Mouse (Mus musculus): Measurements from ENCODE around the gene Olfr557. TPM values are rescaled to one million over a fixed set of nuclear protein-coding genes. Genes with fewer than 3 reads are reported as not detected.
A peak's percentile ranks its signal among the peaks of the same experiment; 100 is the strongest.

Olfr557 gene
- not detected in 2 replicates for polyA plus RNA-seq (2014; fragmentation: Nextera tagmentation; extraction: Ambion mirVana)

DNA sequence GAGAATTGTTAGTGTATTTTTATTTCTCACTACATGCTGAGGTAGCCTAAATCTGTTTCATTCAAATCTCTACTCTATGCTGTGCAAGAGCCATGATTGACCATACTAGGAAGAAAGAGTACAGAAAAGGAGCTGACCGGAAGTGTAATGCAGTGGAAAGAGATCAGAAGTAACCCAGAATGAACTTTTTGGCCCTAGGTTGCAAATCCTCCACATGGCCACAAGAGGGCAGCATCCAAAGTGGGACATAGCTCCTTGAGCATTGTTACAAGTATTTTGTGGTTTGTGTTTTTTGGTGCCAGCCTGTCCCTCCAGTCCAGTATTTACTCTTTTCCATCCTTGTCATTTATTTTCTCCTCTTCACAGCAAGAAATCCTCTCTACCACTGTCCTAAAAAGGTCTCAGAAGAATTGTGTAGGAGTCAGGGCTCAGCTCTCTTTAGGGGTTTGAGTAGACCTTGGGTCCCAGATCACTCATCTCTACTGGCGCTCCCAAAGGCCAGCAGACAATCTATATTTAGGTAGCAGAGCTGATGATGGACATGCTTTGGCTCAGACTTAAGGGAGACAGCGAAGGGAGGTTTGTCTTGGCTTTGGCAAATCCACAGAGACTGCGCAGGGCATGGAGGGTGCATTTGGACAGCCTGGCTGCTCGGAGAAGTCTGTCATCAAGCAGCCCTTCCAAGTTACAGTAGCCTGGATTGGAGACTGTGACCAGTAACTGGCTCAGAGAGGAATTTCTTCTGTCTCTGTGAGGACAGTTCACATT is at the start of gene Olfr557:
Gene Olfr557, plus strand, starts transcription at position 553 of the 768 bp plus-strand sequence.
- H3K27ac ChIP-seq (ENCODE audit: low read depth, low read length): no peak within 1 kb of the TSS
- H3K9ac ChIP-seq (ENCODE audit: low read depth, low read length): no peak within 1 kb of the TSS
- no peak within 1 kb of the TSS for H3K4me3 ChIP-seq (ENCODE audit: low read depth, low read length)
- no peaks in the 10 kb centered on the region for H3K36me3 ChIP-seq (ENCODE audit: control insufficient read depth, insufficient read depth, low read length)
- DNase-seq (ENCODE audit: low spot score) (peak; percentile 63), ATAC-seq (ENCODE audit: low FRiP score) (no peak)
- H3K9me3 ChIP-seq (ENCODE audit: control insufficient read depth, low read length): no peaks in the 10 kb centered on the region
- no peaks in the 10 kb centered on the region for H3K27me3 ChIP-seq (ENCODE audit: control insufficient read depth, insufficient read depth, low read length)
- no peaks in the 10 kb centered on the region for H3K4me1 ChIP-seq (replicated peaks; ENCODE audit: control insufficient read depth, insufficient read depth, low read length)
- H3K4me2 ChIP-seq (replicated peaks; ENCODE audit: low read depth, low read length): no peak within 1 kb of the TSS
- WGBS: 78% methylated on average over 5 of the region's 5 CpGs

DNA sequence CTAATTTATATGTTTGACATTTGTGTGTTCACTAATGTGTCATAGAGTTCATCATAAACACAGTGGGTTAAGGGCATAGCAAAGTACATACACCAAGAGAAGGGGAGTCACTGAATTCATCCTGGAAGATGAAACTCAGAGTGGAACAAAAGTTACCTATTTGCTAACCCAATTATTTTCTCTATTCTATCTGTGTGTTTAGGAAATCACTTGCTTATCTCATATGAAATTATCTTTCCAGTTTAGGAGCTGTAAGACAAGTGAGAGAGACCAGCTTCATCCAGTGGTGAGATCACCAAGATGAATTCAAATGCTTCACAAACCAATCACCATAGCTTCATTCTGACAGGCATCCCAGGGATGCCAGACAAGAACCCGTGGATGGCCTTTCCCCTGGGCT is 37.2 kb upstream of the Olfr557 start, which contains the start of gene Olfr555:
Gene Olfr555, plus strand, starts transcription at position 301 of the 400 bp plus-strand sequence.
- Histone ChIP-seq H3K9ac (ENCODE audit: low read depth, low read length) (no peak within 1 kb of the TSS), H3K4me2 (replicated peaks; ENCODE audit: low read depth, low read length) (no peak within 1 kb of the TSS), H3K36me3 (ENCODE audit: control insufficient read depth, insufficient read depth, low read length) (no peaks in the 10 kb centered on the region), H3K4me3 (ENCODE audit: low read depth, low read length) (no peak within 1 kb of the TSS), H3K4me1 (replicated peaks; ENCODE audit: control insufficient read depth, insufficient read depth, low read length) (no peaks in the 10 kb centered on the region), H3K9me3 (ENCODE audit: control insufficient read depth, low read length) (no peaks in the 10 kb centered on the region), H3K27ac (ENCODE audit: low read depth, low read length) (no peak within 1 kb of the TSS), H3K27me3 (ENCODE audit: control insufficient read depth, insufficient read depth, low read length) (no peaks in the 10 kb centered on the region)
- 79% methylated on average over 1 of the region's 1 CpGs for WGBS
- DNase-seq (ENCODE audit: low spot score): no peak
- ATAC-seq (ENCODE audit: low FRiP score): no peak

DNA sequence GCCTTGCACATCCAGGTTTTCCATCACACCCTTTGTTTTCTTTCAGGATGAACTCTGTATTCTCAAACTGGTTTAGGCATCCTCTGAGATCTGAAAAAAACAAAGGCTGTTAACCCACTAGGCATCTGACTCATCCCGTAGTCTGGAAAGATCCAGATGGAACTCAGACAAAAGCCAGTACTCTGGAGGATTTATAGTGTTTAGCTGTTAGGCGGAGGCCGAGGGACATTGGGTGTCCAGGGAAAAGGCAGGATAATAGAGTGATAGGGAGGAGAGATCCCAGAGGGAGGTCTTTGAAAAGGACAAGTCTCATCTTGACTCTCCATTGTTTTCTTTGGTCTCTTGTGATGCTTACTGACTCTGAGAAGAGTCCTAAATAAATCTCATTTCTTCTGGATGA is 31.1 kb upstream of the Olfr557 start, which contains the start of gene Olfr556:
Gene Olfr556, plus strand, starts transcription at position 301 of the 400 bp plus-strand sequence.
- Histone ChIP-seq H3K27ac (ENCODE audit: low read depth, low read length) (no peak within 1 kb of the TSS), H3K36me3 (ENCODE audit: control insufficient read depth, insufficient read depth, low read length) (no peaks in the 10 kb centered on the region), H3K27me3 (ENCODE audit: control insufficient read depth, insufficient read depth, low read length) (no peaks in the 10 kb centered on the region), H3K4me1 (replicated peaks; ENCODE audit: control insufficient read depth, insufficient read depth, low read length) (no peaks in the 10 kb centered on the region), H3K9ac (ENCODE audit: low read depth, low read length) (no peak within 1 kb of the TSS), H3K9me3 (ENCODE audit: control insufficient read depth, low read length) (no peaks in the 10 kb centered on the region), H3K4me2 (replicated peaks; ENCODE audit: low read depth, low read length) (no peak within 1 kb of the TSS), H3K4me3 (ENCODE audit: low read depth, low read length) (no peak within 1 kb of the TSS)
- no peak for DNase-seq (ENCODE audit: low spot score)
- ATAC-seq (ENCODE audit: low FRiP score): no peak
- WGBS: 45% methylated on average over 3 of the region's 3 CpGs

DNA sequence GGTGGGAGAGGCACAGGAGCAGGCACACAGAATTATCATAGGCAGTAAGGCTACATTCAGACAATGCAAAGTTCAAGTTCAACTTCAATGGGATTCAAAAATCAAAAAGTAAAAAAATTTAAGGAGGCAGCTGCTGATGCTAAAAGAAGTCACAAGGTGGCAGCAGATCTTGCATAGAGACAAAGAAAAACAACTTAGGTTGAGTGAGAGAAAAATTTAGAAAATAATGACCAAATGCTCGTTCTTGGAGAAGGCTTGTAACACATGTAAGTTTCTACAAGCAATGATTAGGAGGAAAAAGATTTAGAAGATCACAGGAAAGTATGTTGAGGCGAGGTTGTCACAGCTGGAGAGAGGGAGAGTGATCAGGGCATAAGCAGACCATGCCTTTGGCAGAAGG is 30.3 kb upstream of the Olfr557 start:
- no peaks in the 10 kb centered on the region for H3K9me3 ChIP-seq (ENCODE audit: control insufficient read depth, low read length)
- H3K27me3 ChIP-seq (ENCODE audit: control insufficient read depth, insufficient read depth, low read length): no peaks in the 10 kb centered on the region
- WGBS: 44% methylated on average over 2 of the region's 2 CpGs
- H3K36me3 ChIP-seq (ENCODE audit: control insufficient read depth, insufficient read depth, low read length): no peaks in the 10 kb centered on the region
- H3K4me2 ChIP-seq (replicated peaks; ENCODE audit: low read depth, low read length): no peak overlapping the region
- H3K9ac ChIP-seq (ENCODE audit: low read depth, low read length): no peak overlapping the region
- no peak overlapping the region for H3K4me3 ChIP-seq (ENCODE audit: low read depth, low read length)
- no peaks in the 10 kb centered on the region for H3K4me1 ChIP-seq (replicated peaks; ENCODE audit: control insufficient read depth, insufficient read depth, low read length)
- no peak overlapping the region for H3K27ac ChIP-seq (ENCODE audit: low read depth, low read length)
- peak; percentile 30 for DNase-seq (ENCODE audit: low spot score)
- no peak for ATAC-seq (ENCODE audit: low FRiP score)

DNA sequence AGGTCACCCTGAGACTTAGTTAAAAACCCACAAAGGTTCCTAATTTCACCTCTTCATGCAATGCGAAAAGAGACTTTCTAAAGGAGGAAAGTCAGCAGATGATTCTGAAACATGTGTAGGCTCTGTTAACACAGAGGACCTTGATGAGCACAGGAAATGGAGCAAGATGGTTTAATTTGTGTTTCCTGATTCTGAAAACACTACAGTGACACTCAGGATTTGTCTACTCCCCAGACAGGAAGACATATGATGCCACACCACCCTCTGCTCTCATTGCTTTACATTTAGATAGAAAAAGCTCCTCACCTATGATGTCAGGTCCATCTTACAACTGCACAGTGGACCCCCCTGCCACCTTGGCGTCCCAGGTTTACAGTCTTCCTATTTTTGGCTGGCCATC is 19.5 kb upstream of the Olfr557 start:
- no peaks in the 10 kb centered on the region for H3K9me3 ChIP-seq (ENCODE audit: control insufficient read depth, low read length)
- H3K4me2 ChIP-seq (replicated peaks; ENCODE audit: low read depth, low read length): no peak overlapping the region
- H3K4me3 ChIP-seq (ENCODE audit: low read depth, low read length): no peak overlapping the region
- no peaks in the 10 kb centered on the region for H3K4me1 ChIP-seq (replicated peaks; ENCODE audit: control insufficient read depth, insufficient read depth, low read length)
- WGBS: 86% methylated on average over 2 of the region's 2 CpGs
- ATAC-seq (ENCODE audit: low FRiP score) (no peak), DNase-seq (ENCODE audit: low spot score) (no peak)
- H3K27me3 ChIP-seq (ENCODE audit: control insufficient read depth, insufficient read depth, low read length): no peaks in the 10 kb centered on the region
- no peak overlapping the region for H3K27ac ChIP-seq (ENCODE audit: low read depth, low read length)
- H3K36me3 ChIP-seq (ENCODE audit: control insufficient read depth, insufficient read depth, low read length): no peaks in the 10 kb centered on the region
- H3K9ac ChIP-seq (ENCODE audit: low read depth, low read length): no peak overlapping the region

DNA sequence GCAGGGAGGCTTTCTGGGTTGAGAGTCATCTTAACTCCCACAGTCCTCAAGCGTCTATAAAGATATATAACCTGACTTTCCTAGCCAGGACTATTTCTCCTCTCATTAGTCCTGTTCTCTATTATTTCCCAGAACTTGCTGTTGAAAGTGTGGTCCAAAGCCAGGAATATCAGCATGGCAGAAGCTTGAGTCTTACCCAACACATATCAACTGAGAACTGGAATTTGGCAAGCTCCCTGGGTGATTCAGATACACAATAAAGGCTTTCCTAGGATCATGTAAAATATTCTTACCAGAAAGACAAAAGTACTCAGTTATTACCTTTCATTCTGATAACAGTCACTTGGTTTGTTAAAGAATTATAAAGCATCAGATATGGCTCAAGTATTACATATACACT is 13.8 kb upstream of the Olfr557 start:
- no peak for ATAC-seq (ENCODE audit: low FRiP score)
- Histone ChIP-seq H3K4me1 (replicated peaks; ENCODE audit: control insufficient read depth, insufficient read depth, low read length) (no peaks in the 10 kb centered on the region), H3K27ac (ENCODE audit: low read depth, low read length) (no peak overlapping the region), H3K36me3 (ENCODE audit: control insufficient read depth, insufficient read depth, low read length) (no peaks in the 10 kb centered on the region), H3K4me2 (replicated peaks; ENCODE audit: low read depth, low read length) (no peak overlapping the region), H3K9me3 (ENCODE audit: control insufficient read depth, low read length) (no peaks in the 10 kb centered on the region), H3K9ac (ENCODE audit: low read depth, low read length) (no peak overlapping the region), H3K4me3 (ENCODE audit: low read depth, low read length) (no peak overlapping the region), H3K27me3 (ENCODE audit: control insufficient read depth, insufficient read depth, low read length) (no peaks in the 10 kb centered on the region)
- DNase-seq (ENCODE audit: low spot score): no peak
- 96% methylated on average over 1 of the region's 1 CpGs for WGBS

DNA sequence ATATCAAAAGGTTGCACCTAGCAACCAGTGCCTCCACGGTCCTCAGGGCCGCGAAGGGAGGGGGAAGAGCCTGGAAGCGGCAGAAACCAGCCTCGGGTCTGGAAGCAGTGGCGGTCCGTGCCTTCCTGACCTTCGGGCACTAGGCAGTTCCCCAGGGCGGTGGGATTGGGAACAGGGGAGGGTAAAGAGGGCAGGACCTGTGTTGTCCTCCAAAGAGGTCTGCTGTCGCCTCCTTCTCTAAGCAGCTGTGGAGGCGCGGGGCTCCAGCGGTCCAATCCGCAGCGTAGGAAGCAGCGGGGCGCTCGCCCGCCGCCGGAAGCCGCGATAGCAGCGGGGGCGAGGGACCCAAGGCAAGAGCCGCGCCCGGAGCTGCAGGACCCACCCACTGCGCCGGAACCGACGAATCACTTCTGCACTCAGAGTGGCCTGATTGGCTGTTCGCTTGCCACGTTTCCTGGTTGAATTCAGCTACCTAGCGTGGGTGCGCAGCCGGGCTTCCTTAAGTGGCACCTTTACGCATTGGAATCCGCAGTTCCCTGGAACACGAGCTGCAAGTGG is 8.7 kb upstream of the Olfr557 start, which contains the start of gene Trim68:
Gene Trim68, minus strand, starts transcription at position 384 of the 558 bp plus-strand sequence.
- peak; percentile 100 for ATAC-seq (ENCODE audit: low FRiP score)
- Histone ChIP-seq H3K4me2 (replicated peaks; ENCODE audit: low read depth, low read length) (peak within 1 kb of the TSS; percentile 45), H3K27ac (ENCODE audit: low read depth, low read length) (no peak within 1 kb of the TSS)

DNA sequence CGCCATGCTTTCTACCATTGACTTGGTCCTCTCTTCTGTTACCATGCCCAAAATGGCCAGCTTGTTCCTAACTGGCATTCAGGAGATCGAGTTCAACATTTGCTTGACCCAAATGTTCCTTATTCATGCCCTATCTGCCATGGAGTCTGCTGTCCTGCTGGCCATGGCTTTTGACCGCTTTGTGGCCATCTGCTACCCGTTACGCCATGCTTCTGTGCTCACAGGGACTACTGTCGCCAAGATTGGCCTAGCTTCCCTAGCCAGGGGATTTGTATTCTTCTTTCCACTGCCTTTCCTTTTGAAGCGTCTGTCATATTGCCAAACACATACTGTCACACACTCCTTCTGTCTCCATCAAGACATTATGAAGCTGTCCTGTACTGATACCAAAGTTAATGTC is 2.8 kb downstream of the Olfr557 start:
- H3K4me2 ChIP-seq (replicated peaks; ENCODE audit: low read depth, low read length): no peak overlapping the region
- H3K4me3 ChIP-seq (ENCODE audit: low read depth, low read length): no peak overlapping the region
- H3K9me3 ChIP-seq (ENCODE audit: control insufficient read depth, low read length): no peaks in the 10 kb centered on the region
- H3K27ac ChIP-seq (ENCODE audit: low read depth, low read length): no peak overlapping the region
- no peaks in the 10 kb centered on the region for H3K4me1 ChIP-seq (replicated peaks; ENCODE audit: control insufficient read depth, insufficient read depth, low read length)
- no peak overlapping the region for H3K9ac ChIP-seq (ENCODE audit: low read depth, low read length)
- 88% methylated on average over 7 of the region's 7 CpGs for WGBS
- H3K27me3 ChIP-seq (ENCODE audit: control insufficient read depth, insufficient read depth, low read length): no peaks in the 10 kb centered on the region
- DNase-seq (ENCODE audit: low spot score) (no peak), ATAC-seq (ENCODE audit: low FRiP score) (no peak)
- H3K36me3 ChIP-seq (ENCODE audit: control insufficient read depth, insufficient read depth, low read length): no peaks in the 10 kb centered on the region

More for the DNA sequence above, 8.7 kb upstream of the Olfr557 start, which contains the start of gene Trim68:
- no peaks in the 10 kb centered on the region for H3K27me3 ChIP-seq (ENCODE audit: control insufficient read depth, insufficient read depth, low read length)
- H3K4me3 ChIP-seq (ENCODE audit: low read depth, low read length): peak within 1 kb of the TSS; percentile 47
- H3K9me3 ChIP-seq (ENCODE audit: control insufficient read depth, low read length): no peaks in the 10 kb centered on the region
- WGBS: under 1% methylated on average over 40 of the region's 40 CpGs
- no peaks in the 10 kb centered on the region for H3K4me1 ChIP-seq (replicated peaks; ENCODE audit: control insufficient read depth, insufficient read depth, low read length)
- no peaks in the 10 kb centered on the region for H3K36me3 ChIP-seq (ENCODE audit: control insufficient read depth, insufficient read depth, low read length)
- DNase-seq (ENCODE audit: low spot score): peak; percentile 91
- H3K9ac ChIP-seq (ENCODE audit: low read depth, low read length): peak within 1 kb of the TSS; percentile 72

DNA sequence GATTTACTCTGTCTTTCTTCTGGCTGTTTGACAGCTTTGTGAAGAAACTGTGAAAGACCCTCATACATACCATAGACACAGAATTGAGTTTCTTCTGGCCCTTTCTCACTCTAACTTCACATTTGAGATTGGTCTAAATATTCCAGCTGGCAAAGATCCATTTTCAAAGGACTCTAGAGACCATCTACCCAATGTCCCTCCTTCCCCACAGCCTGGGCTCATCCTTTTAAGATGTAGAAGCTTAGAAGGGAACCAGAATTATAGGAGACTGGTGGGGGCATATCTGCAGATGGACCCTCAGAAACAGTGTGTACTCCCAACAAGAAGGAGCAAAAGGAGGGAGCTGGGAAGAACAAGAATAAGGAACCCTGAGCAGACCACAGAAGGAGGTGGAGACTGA is 6.2 kb downstream of the Olfr557 start, which contains the start of gene Olfr558:
Gene Olfr558, plus strand, starts transcription at position 301 of the 400 bp plus-strand sequence.
- Histone ChIP-seq H3K4me2 (replicated peaks; ENCODE audit: low read depth, low read length) (no peak within 1 kb of the TSS), H3K4me1 (replicated peaks; ENCODE audit: control insufficient read depth, insufficient read depth, low read length) (no peaks in the 10 kb centered on the region), H3K36me3 (ENCODE audit: control insufficient read depth, insufficient read depth, low read length) (no peaks in the 10 kb centered on the region), H3K27ac (ENCODE audit: low read depth, low read length) (no peak within 1 kb of the TSS), H3K27me3 (ENCODE audit: control insufficient read depth, insufficient read depth, low read length) (no peaks in the 10 kb centered on the region), H3K9me3 (ENCODE audit: control insufficient read depth, low read length) (no peaks in the 10 kb centered on the region), H3K9ac (ENCODE audit: low read depth, low read length) (no peak within 1 kb of the TSS), H3K4me3 (ENCODE audit: low read depth, low read length) (no peak within 1 kb of the TSS)
- DNase-seq (ENCODE audit: low spot score) (no peak), ATAC-seq (ENCODE audit: low FRiP score) (no peak)
